Mouse (Mus musculus) erythroblast, embryonic 14.5 days (primary cell): ENCODE data around the gene F2r.

Source experiments
- GATA1 ChIP-seq: IDR thresholded peaks from 2 replicates; pipeline ENCODE4 v1.6.1; 2012; ENCODE audit warnings: low read length, inconsistent platforms, mixed read lengths
- TAL1 ChIP-seq: IDR thresholded peaks from 3 replicates; pipeline ENCODE4 v1.6.1; 2012; ENCODE audit warnings: low read length, inconsistent platforms, mixed read lengths

GRCm38 (mm10) chr13:95637737-95638136, 19.4 kb upstream of the F2r start:
- TF ChIP-seq GATA1 (no peak), TAL1 (no peak)
